Mouse (Mus musculus) monocyte, adult 59 days (primary cell): ENCODE measurements around the gene Hist2h2ac. TPM values are rescaled to one million over a fixed set of nuclear protein-coding genes. Genes with fewer than 3 reads are reported as not detected.

ENCODE experiments used
- total RNA-seq, 2 experiments: library from RNA; stranded (reverse); gene quantifications; one replicate each; pipeline ENCODE4 v1.2.4; 2023

The Hist2h2ac gene
- 100 to 1,000 TPM; 100 to 108 TPM for total RNA-seq

GRCm38 (mm10) chr3:96220765-96221639, at the start of gene Hist2h2ac, which contains the start of gene Hist2h2be:
Gene Hist2h2ac, minus strand, starts transcription at chr3:96220880.
Gene Hist2h2be, plus strand, starts transcription at chr3:96221119.

DNA sequence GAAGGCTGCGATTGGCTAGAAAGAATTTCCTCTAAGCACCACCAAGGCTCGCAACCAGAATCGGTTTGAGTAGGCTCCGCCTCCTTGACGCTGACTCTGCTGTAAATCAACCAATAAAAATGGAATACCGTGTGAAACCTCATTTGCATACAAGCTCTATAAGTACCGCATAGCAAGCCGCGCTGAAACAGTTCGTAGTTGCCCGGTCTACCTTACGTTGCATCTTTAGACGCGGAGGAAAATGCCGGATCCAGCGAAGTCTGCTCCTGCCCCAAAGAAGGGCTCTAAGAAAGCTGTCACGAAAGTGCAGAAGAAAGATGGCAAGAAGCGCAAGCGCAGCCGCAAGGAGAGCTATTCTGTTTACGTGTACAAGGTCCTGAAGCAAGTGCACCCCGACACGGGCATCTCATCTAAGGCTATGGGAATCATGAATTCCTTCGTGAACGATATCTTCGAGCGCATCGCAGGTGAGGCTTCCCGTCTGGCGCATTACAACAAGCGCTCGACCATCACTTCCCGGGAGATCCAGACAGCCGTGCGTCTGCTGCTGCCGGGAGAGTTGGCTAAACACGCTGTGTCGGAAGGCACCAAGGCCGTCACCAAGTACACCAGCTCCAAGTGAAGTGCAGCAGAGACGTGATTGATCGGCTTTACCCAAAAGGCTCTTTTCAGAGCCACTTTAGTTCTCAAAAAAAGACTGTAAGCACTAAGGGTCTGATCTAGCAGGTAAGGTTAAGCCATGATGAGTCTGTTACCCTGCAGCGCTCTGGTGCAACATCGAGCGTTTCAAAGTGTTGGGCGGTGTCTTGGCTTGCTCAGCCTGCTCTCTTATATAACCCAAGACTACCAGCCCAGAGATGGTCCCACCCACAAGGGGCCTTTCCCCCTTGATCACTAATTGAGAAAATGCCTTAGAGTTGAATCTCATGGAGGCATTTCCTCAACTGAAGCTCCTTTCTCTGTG, 49.1 kb upstream of the Hist2h2ac start, which contains the start of gene Hist2h2bb:
Gene Hist2h2bb, plus strand, starts transcription at position 242 of the 964 bp plus-strand sequence.

GRCm38 (mm10) chr3:96268051-96268775, 47.5 kb upstream of the Hist2h2ac start, which contains the start of gene Hist2h3b:
Gene Hist2h3b, plus strand, starts transcription at chr3:96268654.

DNA sequence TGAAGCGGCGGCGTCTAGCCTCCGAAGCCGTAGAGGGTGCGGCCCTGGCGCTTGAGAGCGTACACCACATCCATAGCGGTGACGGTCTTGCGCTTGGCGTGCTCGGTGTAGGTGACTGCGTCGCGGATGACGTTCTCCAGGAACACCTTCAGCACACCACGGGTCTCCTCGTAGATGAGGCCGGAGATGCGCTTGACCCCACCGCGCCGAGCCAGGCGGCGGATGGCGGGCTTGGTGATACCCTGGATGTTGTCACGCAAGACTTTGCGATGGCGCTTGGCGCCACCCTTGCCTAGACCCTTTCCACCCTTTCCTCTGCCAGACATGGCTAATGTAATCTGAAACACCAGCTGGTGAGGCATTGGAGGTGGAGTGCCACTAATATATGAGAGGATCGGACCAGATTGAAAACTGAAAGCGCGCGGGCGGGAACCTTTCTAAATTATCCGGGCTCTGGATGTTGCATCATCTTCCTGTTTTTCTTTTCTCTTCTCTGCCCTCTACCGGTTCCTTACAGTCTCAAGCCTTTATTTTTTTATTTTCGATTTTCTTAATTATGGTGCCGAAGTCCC, 42.4 kb upstream of the Hist2h2ac start, which contains the start of gene Hist2h4:
Gene Hist2h4, minus strand, starts transcription at position 333 of the 572 bp plus-strand sequence.

GRCm38 (mm10) chr3:96246427-96246856, 25.8 kb upstream of the Hist2h2ac start, which contains the start of gene Hist2h3c1:
Gene Hist2h3c1, plus strand, starts transcription at chr3:96246685.

DNA sequence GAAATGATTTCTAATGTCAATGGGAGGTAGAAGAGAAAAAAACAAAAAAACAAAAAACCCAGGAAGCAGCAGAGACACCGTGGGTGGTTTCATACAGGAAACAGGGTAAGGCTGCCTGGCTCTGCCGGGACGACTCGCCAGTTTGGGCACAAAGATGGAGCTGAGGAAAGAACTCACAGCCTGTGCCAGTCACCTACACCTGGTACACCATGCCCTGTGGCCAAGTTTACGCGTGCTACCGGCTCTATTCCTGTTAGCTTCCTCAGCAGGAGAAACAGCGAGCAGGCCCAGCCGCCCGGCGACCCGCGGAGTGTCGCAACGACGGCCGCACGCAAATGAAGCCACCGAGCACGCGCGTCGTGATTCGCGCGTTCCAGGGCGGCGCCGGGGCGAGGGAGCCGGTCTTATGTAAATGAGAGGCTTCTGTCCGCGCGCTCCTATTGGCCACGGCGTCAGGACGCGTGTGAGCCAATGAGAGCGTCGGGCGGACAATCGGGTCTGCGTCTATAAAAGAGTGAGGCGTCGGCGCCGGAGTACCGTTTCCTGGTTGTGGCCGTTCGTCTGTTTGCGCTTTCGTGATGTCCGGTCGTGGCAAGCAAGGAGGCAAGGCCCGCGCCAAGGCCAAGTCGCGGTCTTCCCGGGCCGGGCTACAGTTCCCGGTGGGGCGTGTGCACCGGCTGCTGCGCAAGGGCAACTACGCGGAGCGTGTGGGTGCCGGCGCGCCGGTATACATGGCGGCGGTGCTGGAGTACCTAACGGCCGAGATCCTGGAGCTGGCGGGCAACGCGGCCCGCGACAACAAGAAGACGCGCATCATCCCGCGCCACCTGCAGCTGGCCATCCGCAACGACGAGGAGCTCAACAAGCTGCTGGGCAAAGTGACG, 24.6 kb upstream of the Hist2h2ac start, which contains the start of gene Hist2h2aa1:
Gene Hist2h2aa1, plus strand, starts transcription at position 495 of the 884 bp plus-strand sequence.

GRCm38 (mm10) chr3:96239949-96240798, 19.5 kb upstream of the Hist2h2ac start, which contains the start of gene Hist2h2aa2:
Gene Hist2h2aa2, minus strand, starts transcription at chr3:96240276.

GRCm38 (mm10) chr3:96238954-96239793, 18.5 kb upstream of the Hist2h2ac start, which contains the start of gene Hist2h3c2:
Gene Hist2h3c2, minus strand, starts transcription at chr3:96239127.

GRCm38 (mm10) chr3:96219661-96220130, 984 bp downstream of the Hist2h2ac start, which contains the start of the genes Bola1 and Hist2h2ab:
Gene Bola1, minus strand, starts transcription at chr3:96219709.
Gene Hist2h2ab, plus strand, starts transcription at chr3:96219865.

DNA sequence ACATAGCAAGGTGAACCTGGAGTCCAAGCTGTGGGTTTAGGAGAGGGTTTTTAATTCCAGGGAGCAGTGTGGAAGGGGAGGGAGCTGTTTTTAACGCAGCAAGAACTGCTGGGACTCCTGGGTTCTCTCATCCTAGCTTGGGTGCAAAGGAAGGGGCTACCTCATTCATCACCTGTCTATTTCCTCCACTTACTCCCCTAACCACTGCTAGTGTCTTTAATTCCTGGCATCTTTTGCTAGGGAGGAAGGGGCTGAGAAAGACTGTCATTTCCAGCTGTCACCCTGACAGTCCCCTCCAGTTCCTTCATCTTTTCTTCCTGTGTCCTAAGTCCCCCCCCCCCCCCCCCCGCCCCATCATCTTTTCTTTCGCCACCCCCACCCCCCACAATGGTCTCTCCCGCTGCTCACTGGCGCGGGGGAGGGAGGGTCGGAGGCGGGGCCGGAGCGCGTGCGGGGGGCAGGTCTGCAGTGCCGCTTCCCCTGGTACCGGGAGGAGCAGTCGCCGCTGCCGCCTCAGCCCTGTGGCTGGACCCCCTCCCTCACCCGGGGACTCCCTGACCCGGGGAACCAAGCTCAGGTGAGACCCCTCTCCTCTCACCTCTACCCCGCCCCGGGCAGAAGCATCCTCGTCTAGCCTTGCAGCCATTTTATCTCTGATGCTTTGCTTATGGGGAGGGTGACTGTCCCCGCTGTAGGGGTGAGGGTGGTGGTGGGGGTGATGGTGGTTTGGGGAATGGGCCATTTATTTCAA, 39.8 kb downstream of the Hist2h2ac start, which contains the start of gene Sv2a:
Gene Sv2a, plus strand, starts transcription at position 425 of the 751 bp plus-strand sequence.

DNA sequence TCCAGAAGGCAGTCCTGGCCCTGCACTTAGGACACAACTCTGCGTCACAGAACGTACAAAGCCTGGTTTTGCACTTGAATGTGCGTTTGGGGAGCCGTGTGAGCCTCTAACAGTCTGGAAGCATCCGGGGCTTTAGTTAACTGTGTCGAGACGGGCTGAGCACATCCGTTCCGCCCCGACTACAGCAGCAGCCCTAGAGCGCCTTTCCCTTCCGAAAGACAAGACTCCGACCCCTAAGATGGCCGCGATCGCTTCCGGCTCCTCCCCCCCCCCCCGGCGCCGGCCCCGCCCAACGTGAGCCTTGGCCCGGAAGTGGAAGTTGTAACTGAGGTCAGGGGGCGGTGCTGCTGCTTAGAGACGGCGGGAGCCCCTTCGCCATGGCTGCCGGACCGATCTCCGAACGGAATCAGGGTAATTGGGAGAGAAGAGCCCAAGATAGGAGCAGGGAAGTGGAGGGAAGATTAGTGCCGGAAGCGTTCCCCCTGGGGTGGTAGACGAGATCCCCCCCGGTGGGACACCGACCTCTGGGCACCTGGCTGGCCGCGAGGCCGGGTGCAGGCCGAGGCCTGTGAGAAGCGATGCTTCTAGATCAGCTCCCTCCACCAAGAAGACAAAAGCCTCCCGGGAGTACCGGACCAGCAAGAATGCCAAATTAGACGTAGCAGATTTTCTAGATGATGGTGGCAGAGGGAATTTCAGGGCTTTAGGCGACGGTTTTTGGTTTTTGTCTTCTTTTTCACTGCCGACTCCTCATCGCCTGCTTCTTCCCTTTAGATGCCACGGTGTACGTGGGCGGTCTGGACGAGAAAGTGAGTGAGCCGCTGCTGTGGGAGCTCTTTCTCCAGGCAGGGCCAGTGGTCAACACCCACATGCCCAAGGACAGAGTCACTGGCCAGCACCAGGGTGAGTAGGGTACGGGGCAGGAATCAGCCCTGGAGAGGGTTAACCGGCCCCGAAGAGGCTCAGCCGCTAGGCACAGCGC, 48.2 kb downstream of the Hist2h2ac start, which contains the start of gene Sf3b4:
Gene Sf3b4, plus strand, starts transcription at position 136 of the 982 bp plus-strand sequence.

